Mouse (Mus musculus) intestine, embryonic 14.5 days (tissue): ENCODE measurements around the gene Gm8206. TPM values are rescaled to one million over a fixed set of nuclear protein-coding genes. Genes with fewer than 3 reads are reported as not detected.
A peak's percentile ranks its signal among the peaks of the same experiment; 100 is the strongest.
"Not testable (repeated sequence)": the region's sequence is repeated elsewhere in the genome, so short reads cannot be mapped to it uniquely, and the experiment has no call there.

Experiments used
- ATAC-seq: fragments of 200-750 bp; cut with Nextera tagmentation; replicated peaks from 2 replicates; pipeline ENCODE4 v1.8.0; 2017; ENCODE audit warnings: low read depth, moderate number of reproducible peaks, moderate TSS enrichment, moderate library complexity; ENCODE audit not compliant: low FRiP score, low TSS enrichment
- DNase-seq: peaks from one replicate; pipeline ENCODE4 v3.0.0-alpha.2; 2018; ENCODE audit warnings: low spot score
- H3K27ac ChIP-seq: fragments of 300-500 bp; sonication (generic); 2 replicates; pipeline ENCODE4 v1.5.1; 2014; ENCODE audit warnings: low read depth, mild to moderate bottlenecking, control low read depth
- H3K27me3 ChIP-seq: fragments of 300-500 bp; sonication (generic); replicated peaks from 2 replicates; pipeline ENCODE4 v1.6.1; 2014; ENCODE audit warnings: low read length, control low read depth; ENCODE audit not compliant: control insufficient read depth, insufficient read depth
- H3K36me3 ChIP-seq: fragments of 300-500 bp; sonication (generic); 2 replicates; pipeline ENCODE4 v1.6.1; 2014; ENCODE audit warnings: low read length, control low read depth; ENCODE audit not compliant: control insufficient read depth, insufficient read depth
- H3K4me1 ChIP-seq: fragments of 300-500 bp; sonication (generic); replicated peaks from 2 replicates; pipeline ENCODE4 v1.6.1; 2014; ENCODE audit warnings: low read length, control low read depth, mixed read lengths; ENCODE audit not compliant: control insufficient read depth, insufficient read depth
- H3K4me2 ChIP-seq: fragments of 300-500 bp; sonication (generic); 2 replicates; pipeline ENCODE4 v1.6.1; 2014; ENCODE audit warnings: low read length
- H3K4me3 ChIP-seq: fragments of 300-500 bp; sonication (generic); 2 replicates; pipeline ENCODE4 v1.5.1; 2014; ENCODE audit warnings: low read depth, low read length, control low read depth, mixed read lengths
- H3K9ac ChIP-seq: fragments of 300-500 bp; sonication (generic); 2 replicates; pipeline ENCODE4 v1.6.1; 2014; ENCODE audit warnings: mild to moderate bottlenecking, low read length
- H3K9me3 ChIP-seq: fragments of 300-500 bp; sonication (generic); 2 replicates; pipeline ENCODE4 v1.6.1; 2016; ENCODE audit warnings: low read length, control low read depth; ENCODE audit not compliant: control insufficient read depth
- WGBS: fragments of 180-500 bp; shearing (Covaris S2); extraction: QIAGEN DNeasy Blood & Tissue Kit; methylation state at CpG from one replicate; pipeline ENCODE4 v1.1.7; 2014; 5-methylcytosine and 5-hydroxymethylcytosine counted together
- polyA plus RNA-seq: library from polyadenylated mRNA; unstranded; fragments of >200 nt; fragmentation: Nextera tagmentation; extraction: Ambion mirVana; gene quantifications from 2 replicates; pipeline ENCODE4 v1.2.1, GENCODE M21; 2014

Gm8206 gene
- polyA plus RNA-seq: 0.99 and 1.3 TPM in 2 replicates

DNA sequence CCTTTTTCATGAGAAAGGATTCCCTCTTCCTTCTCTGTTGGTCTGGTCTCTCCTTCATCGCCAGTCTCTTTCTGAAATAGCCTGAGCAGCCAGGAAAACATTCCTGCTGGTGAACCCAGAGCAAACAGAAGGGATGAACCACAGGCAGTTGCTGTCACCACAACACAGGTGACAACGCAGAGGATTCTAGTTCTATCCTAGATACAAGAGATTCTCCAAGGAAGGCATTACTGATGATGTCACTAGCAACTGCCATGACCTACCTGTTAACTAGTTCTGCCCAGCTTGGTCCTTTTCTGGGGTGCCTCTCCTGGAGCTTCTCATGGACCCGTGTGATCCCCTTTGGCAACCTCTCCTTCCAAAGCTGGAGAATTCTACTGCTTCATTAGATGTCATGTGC is at the start of gene Gm8206:
TSS of gene Gm8206 (minus strand) at position 101 of the 400 bp plus-strand sequence.
- DNase-seq, H3K9me3 ChIP-seq, H3K27ac ChIP-seq, ATAC-seq, H3K4me3 ChIP-seq, H3K9ac ChIP-seq, H3K27me3 ChIP-seq, H3K36me3 ChIP-seq, H3K4me1 ChIP-seq, H3K4me2 ChIP-seq: not testable (repeated sequence)
- 79% methylated on average over 2 of the region's 3 CpGs for WGBS

DNA sequence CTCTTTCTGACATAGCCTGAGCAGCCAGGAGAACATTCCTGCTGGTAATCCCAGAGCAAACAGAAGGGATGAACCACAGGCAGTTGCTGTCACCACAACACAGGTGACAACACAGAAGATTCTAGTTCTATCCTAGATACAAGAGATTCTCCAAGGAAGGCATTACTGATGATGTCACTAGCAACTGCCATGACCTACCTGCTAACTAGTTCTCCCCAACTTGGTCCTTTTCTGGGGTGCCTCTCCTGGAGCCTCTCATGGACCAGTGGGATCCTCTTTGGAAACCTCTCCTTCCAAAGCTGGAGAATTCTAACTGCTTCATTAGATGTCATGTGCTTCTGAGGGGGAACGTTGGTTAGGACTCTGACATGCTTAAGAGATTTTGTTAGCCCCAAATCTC is 32.0 kb upstream of the Gm8206 start, which contains the start of gene Gm3476:
TSS of gene Gm3476 (minus strand) at position 101 of the 400 bp plus-strand sequence.
- H3K9ac ChIP-seq, DNase-seq, H3K9me3 ChIP-seq, H3K4me1 ChIP-seq, H3K4me2 ChIP-seq, H3K36me3 ChIP-seq, H3K27ac ChIP-seq, H3K4me3 ChIP-seq, ATAC-seq, H3K27me3 ChIP-seq: not testable (repeated sequence)
- no CpG with 5 or more reads among the region's 1 CpGs for WGBS

DNA sequence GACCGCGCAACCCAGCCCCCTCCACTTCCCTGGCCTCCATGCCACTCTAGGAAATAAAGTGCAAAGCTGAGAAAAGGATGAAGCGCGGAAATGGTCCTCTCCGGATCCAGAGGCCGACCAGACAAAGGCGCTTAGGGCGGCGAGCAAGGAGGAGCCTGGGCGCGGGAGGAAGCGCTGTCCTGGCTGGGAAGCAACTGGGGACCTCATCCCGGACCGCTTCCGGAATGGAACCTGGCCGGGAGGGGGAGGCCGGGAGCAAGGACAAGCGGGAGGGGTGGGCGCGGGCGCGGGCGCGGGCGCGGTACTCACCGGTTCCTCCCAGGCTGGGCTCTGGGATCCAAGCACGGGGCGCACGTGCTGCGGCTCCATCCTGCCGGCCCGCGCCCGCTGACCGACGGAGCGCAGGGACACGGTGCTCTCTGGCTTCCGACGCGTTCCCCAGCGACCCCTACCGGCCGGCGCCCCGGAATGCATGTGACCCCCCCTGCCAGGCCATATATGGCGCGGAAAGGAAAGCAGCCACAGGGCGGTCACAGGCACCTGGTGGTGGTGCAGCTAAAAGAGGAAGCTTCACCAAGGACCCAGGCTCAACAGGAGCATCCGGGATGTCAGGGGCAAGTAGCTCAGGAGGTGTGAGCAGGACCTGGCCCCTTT is 14.7 kb upstream of the Gm8206 start, which contains the start of gene Gm3468:
TSS of gene Gm3468 (minus strand) at position 394 of the 654 bp plus-strand sequence.
- ATAC-seq: peak; percentile 94
- under 1% methylated on average over 26 of the region's 51 CpGs for WGBS
- H3K9ac ChIP-seq, H3K4me1 ChIP-seq, H3K27ac ChIP-seq, H3K36me3 ChIP-seq, H3K9me3 ChIP-seq, H3K27me3 ChIP-seq: not testable (repeated sequence)
- peak; percentile 90 for DNase-seq
- peak within 1 kb of the TSS; percentile 43 for H3K4me2 ChIP-seq
- H3K4me3 ChIP-seq: peak within 1 kb of the TSS; percentile 28

DNA sequence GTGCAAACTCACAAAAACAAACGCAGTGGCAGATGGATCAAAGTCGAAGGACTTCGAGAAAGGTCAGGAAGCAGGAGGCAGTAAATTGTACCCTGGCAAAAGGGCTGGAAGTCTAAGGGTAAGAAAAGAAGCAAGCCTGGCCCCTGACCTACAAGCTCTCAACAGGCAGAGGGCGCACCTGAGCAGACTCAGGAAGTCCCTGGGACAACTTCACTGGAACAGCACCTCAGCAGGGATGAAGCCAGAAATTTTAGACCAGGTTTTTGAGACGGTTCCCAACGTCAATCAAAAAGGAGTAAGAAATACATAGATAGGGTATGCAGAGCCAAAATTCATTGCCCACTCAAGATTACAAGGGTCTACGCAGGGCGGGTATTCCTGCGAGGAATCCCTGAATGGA is 13.8 kb upstream of the Gm8206 start:
- 9% methylated on average over 8 of the region's 9 CpGs for WGBS
- Histone ChIP-seq H3K4me3 (peak overlapping the region; percentile 28; the same call in 1 of the 2 replicates), H3K4me2 (peak overlapping the region; percentile 43)
- ATAC-seq, H3K27ac ChIP-seq, H3K9ac ChIP-seq, H3K9me3 ChIP-seq, H3K27me3 ChIP-seq, H3K36me3 ChIP-seq, H3K4me1 ChIP-seq: not testable (repeated sequence)
- peak; percentile 48 for DNase-seq

DNA sequence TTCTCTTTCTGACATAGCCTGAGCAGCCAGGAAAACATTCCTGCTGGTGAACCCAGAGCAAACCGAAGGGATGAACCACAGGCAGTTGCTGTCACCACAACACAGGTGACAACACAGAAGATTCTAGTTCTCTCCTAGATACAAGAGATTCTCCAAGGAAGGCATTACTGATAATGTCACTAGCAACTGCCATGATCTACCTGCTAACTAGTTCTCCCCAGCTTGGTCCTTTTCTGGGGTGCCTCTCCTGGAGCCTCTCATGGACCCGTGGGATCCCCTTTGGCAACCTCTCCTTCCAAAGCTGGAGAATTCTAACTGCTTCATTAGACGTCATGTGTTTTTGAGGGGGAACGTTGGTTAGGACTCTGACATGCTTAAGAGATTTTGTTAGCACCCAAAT is 35.6 kb downstream of the Gm8206 start, which contains the start of gene Gm6337:
TSS of gene Gm6337 (minus strand) at position 101 of the 400 bp plus-strand sequence.
- H3K36me3 ChIP-seq, DNase-seq, H3K4me3 ChIP-seq, H3K27ac ChIP-seq, H3K4me1 ChIP-seq, H3K4me2 ChIP-seq, H3K9ac ChIP-seq, H3K27me3 ChIP-seq, H3K9me3 ChIP-seq, ATAC-seq: not testable (repeated sequence)
- WGBS: 92% methylated on average over 2 of the region's 4 CpGs

DNA sequence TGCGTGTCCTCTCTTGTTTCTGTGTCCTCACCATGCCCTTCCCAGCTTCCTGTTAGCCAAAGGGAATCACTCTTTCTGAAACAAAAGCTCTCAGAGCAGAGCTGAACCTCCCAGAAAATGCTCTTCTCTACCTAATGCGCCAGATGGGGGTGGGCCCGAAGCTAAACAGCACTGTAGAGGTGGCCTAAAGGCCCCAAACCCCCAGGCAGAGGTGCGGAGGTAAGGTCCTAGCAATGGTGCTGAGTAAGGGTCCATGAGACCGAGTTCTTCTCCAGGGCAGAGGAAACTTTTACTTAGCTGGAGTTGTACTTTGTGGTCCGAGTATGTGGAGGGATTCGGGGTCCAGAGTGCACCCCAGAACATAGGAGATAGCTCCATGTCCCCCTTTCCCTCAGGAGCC is 106.6 kb downstream of the Gm8206 start:
- not testable (repeated sequence) for H3K27me3 ChIP-seq, H3K9ac ChIP-seq, H3K4me2 ChIP-seq, H3K36me3 ChIP-seq, H3K4me3 ChIP-seq, H3K9me3 ChIP-seq, H3K4me1 ChIP-seq, H3K27ac ChIP-seq, DNase-seq, ATAC-seq
- WGBS: 78% methylated on average over 3 of the region's 7 CpGs

DNA sequence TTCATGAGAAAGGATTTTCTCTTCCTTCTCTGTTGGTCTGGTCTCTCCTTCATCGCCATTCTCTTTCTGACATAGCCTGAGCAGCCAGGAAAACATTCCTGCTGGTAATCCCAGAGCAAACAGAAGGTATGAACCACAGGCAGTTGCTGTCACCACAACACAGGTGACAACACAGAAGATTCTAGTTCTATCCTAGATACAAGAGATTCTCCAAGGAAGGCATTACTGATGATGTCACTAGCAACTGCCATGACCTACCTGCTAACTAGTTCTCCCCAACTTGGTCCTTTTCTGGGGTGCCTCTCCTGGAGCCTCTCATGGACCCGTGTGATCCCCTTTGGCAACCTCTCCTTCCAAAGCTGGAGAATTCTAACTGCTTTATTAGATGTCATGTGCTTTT is 114.7 kb downstream of the Gm8206 start, which contains the start of gene Gm3453:
TSS of gene Gm3453 (minus strand) at position 101 of the 400 bp plus-strand sequence.
- DNase-seq, H3K27me3 ChIP-seq, H3K27ac ChIP-seq, H3K4me3 ChIP-seq, H3K4me1 ChIP-seq, H3K4me2 ChIP-seq, ATAC-seq, H3K9ac ChIP-seq, H3K9me3 ChIP-seq, H3K36me3 ChIP-seq: not testable (repeated sequence)
- WGBS: 50% methylated on average over 2 of the region's 2 CpGs
